Mouse (Mus musculus) stomach, embryonic 15.5 days (tissue): ENCODE results near the gene Olfr524. TPM values are rescaled to one million over a fixed set of nuclear protein-coding genes. Genes with fewer than 3 reads are reported as not detected.

Experiments used
- ATAC-seq: fragments of 200-750 bp; cut with Nextera tagmentation; 2 replicates; pipeline ENCODE4 v1.8.0; 2017; ENCODE audit warnings: low read depth, moderate number of reproducible peaks, moderate TSS enrichment; ENCODE audit not compliant: insufficient read depth, low FRiP score
- H3K27ac ChIP-seq: fragments of 300-500 bp; sonication (generic); 2 replicates; pipeline ENCODE4 v1.5.1; 2015; ENCODE audit warnings: mild to moderate bottlenecking, inconsistent platforms
- H3K27me3 ChIP-seq: fragments of 300-500 bp; sonication (generic); replicated peaks from 2 replicates; pipeline ENCODE4 v1.6.1; 2015; ENCODE audit warnings: inconsistent platforms
- H3K36me3 ChIP-seq: fragments of 300-500 bp; sonication (generic); 2 replicates; pipeline ENCODE4 v1.6.1; 2015; ENCODE audit warnings: inconsistent platforms
- H3K4me1 ChIP-seq: fragments of 300-500 bp; sonication (generic); 2 replicates; pipeline ENCODE4 v1.6.1; 2015; ENCODE audit warnings: inconsistent platforms
- H3K4me2 ChIP-seq: fragments of 300-500 bp; sonication (generic); 2 replicates; pipeline ENCODE4 v1.6.1; 2015; ENCODE audit warnings: mild to moderate bottlenecking, inconsistent platforms
- H3K4me3 ChIP-seq: fragments of 300-500 bp; sonication (generic); replicated peaks from 2 replicates; pipeline ENCODE4 v1.5.1; 2015; ENCODE audit warnings: inconsistent platforms
- H3K9ac ChIP-seq: fragments of 300-500 bp; sonication (generic); 2 replicates; pipeline ENCODE4 v1.6.1; 2015; ENCODE audit warnings: inconsistent platforms
- H3K9me3 ChIP-seq: fragments of 300-500 bp; sonication (generic); 2 replicates; pipeline ENCODE4 v1.6.1; 2016; ENCODE audit warnings: inconsistent platforms
- WGBS: fragments of 180-500 bp; shearing (Covaris S2); methylation state at CpG from one replicate; pipeline ENCODE4 v1.1.7; 2015; 5-methylcytosine and 5-hydroxymethylcytosine counted together
- polyA plus RNA-seq: library from polyadenylated mRNA; unstranded; fragments of >200 nt; fragmentation: Nextera tagmentation; extraction: Ambion mirVana; gene quantifications from 2 replicates; pipeline ENCODE4 v1.2.1, GENCODE M21; 2015

Gene Olfr524
- polyA plus RNA-seq, result not detected in 2 replicates

DNA sequence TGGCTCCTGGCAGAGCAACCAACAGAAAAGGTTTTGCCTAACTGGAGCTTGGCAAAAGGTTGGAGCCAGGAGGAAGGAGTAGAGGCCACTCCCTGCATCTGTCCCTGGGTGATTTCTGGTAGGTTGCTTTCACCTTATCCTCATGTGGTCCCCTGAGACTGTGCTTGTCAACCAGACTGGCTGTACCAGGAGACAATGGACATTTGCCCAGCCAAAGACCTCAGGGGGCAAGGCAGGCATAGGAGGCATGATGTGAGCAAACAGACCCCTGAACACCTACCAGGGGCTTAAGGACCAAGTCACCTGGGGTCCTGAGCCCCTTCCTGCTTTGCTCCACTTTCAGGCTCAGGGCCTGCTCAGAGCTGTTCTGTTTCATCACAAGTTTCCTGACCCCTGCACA, at the start of gene Olfr524:
Gene Olfr524 (minus strand): TSS at position 101 of the 400 bp plus-strand sequence.
- Histone ChIP-seq H3K9ac (no peak within 1 kb of the TSS), H3K27me3 (no peaks in the 10 kb centered on the region), H3K27ac (no peak within 1 kb of the TSS), H3K4me2 (no peak within 1 kb of the TSS), H3K4me1 (no peaks in the 10 kb centered on the region), H3K4me3 (no peak within 1 kb of the TSS), H3K36me3 (no peaks in the 10 kb centered on the region), H3K9me3 (no peaks in the 10 kb centered on the region)
- ATAC-seq, result no peak

DNA sequence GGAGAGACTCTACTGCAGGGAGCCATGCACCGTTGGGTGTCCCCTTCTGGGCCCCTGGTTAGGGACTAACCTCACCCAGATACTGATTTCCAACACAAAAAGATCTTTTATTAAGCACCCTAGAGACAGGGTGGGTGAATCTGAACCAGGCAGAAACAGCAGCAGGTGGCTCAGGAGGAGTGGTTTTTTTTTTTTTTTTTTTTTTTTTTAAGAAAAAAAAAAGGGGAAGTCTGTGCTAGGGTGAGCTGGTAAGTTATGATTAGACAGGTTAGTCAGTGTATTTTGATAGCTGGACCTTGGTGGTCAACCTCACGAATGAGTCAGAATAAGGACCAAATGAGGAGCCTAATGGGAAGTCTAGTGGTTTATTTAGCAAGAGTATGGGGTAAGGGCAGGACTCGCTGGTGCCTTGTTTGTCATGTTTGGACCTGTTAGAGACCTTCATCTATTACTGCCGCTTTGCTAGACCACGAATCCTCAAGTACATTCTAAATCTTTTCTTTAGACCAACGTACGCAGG, 48.1 kb upstream of the Olfr524 start:
- no peak overlapping the region for H3K4me3 ChIP-seq
- no peak overlapping the region for H3K9ac ChIP-seq
- no peak overlapping the region for H3K27ac ChIP-seq
- H3K9me3 ChIP-seq, result no peaks in the 10 kb centered on the region
- no peaks in the 10 kb centered on the region for H3K4me1 ChIP-seq
- no peak for ATAC-seq
- 78% methylated on average over 7 of the region's 7 CpGs for WGBS
- no peaks in the 10 kb centered on the region for H3K27me3 ChIP-seq
- no peak overlapping the region for H3K4me2 ChIP-seq
- no peaks in the 10 kb centered on the region for H3K36me3 ChIP-seq

DNA sequence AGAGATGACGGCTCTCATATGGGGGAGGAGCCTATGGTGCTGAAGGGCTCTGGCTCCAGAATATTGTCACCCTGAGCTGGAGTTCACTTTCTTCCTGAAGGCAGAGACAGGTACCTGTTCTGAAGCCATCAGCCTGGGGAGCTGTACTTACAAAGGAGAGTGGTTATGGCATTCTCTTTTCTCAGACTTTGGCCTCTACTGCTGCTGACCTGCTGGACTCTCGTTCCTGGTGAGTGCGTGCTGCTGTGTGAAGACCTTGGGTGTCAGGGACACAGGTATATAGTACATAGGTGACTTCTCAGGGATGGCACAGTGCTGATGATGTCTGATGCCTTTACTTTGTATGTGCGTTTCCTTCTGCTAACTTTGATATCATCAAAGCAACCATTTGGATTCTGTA, 41.5 kb upstream of the Olfr524 start, which contains the start of gene 5830411N06Rik:
Gene 5830411N06Rik (plus strand): TSS at position 69 of the 400 bp plus-strand sequence.
- Histone ChIP-seq H3K4me2 (no peak within 1 kb of the TSS), H3K27ac (no peak within 1 kb of the TSS), H3K9ac (no peak within 1 kb of the TSS), H3K4me3 (no peak within 1 kb of the TSS), H3K36me3 (no peaks in the 10 kb centered on the region), H3K9me3 (no peaks in the 10 kb centered on the region), H3K27me3 (no peaks in the 10 kb centered on the region), H3K4me1 (no peaks in the 10 kb centered on the region)
- no peak for ATAC-seq
- 78% methylated on average over 4 of the region's 4 CpGs for WGBS

DNA sequence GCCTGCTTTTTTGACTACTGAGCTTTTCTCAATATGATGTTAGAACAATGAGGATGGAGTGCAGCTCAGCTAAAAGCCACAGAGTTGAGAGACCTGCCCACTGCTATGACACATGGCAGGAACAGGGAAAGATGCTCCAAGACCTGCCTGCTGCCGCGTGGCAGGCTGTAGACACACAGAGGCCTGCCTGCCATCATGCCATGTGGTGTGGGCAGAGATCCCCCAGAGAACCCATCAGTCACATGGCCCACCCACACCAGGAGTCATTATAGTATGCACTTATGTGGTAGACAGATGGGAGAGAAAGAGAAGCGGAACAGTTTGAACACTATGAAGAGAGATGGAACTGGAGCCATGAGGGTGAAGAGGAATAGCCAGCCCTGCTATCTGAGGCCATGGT, 27.9 kb upstream of the Olfr524 start:
- WGBS, result 94% methylated on average over 3 of the region's 3 CpGs
- Histone ChIP-seq H3K36me3 (no peaks in the 10 kb centered on the region), H3K4me2 (no peak overlapping the region), H3K4me1 (no peaks in the 10 kb centered on the region), H3K27me3 (no peaks in the 10 kb centered on the region), H3K9me3 (no peaks in the 10 kb centered on the region), H3K9ac (no peak overlapping the region), H3K27ac (no peak overlapping the region), H3K4me3 (no peak overlapping the region)
- ATAC-seq, result no peak

DNA sequence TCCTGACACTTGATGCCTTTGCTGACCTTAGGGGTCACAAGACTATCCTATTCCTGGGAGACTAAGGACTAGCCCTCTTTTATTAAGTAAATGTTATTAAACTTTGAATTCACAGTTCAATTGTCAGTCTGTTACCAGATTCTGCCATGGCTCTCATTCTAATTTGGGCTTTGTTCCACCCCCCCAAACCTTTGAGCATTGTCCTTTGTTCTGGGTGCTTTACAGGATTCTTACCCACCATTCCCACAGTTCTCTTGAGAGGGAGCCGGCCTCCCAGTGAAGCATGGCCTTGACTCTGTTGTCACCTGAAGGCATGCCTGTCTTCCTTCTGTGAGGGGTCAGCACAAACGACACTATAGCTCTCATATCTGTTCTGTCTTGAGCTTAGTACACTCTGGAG, 25.3 kb upstream of the Olfr524 start:
- no peak overlapping the region for H3K4me2 ChIP-seq
- WGBS, result 67% methylated on average over 2 of the region's 2 CpGs
- no peaks in the 10 kb centered on the region for H3K4me1 ChIP-seq
- no peak overlapping the region for H3K4me3 ChIP-seq
- no peak for ATAC-seq
- no peaks in the 10 kb centered on the region for H3K36me3 ChIP-seq
- no peaks in the 10 kb centered on the region for H3K27me3 ChIP-seq
- H3K27ac ChIP-seq, result no peak overlapping the region
- no peaks in the 10 kb centered on the region for H3K9me3 ChIP-seq
- H3K9ac ChIP-seq, result no peak overlapping the region

DNA sequence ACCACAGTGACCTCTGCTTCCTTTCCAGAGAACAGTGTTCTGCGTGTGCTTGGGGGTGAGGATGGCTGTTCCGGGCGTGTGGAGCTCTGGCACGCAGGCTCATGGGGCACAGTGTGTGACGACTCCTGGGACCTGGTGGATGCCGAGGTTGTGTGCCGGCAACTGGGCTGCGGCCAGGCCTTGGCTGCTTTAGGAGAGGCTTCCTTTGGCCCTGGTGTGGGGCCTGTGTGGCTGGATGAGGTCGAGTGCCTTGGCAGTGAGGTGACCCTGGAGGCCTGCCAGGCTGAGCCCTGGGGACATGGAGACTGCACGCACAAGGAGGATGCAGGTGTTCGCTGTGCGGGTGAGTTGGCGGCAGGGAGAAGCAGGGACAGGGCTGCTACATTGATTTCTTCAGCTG, 22.7 kb upstream of the Olfr524 start:
- Histone ChIP-seq H3K4me1 (no peaks in the 10 kb centered on the region), H3K9ac (no peak overlapping the region), H3K36me3 (no peaks in the 10 kb centered on the region), H3K27me3 (no peaks in the 10 kb centered on the region), H3K4me3 (no peak overlapping the region), H3K4me2 (no peak overlapping the region), H3K27ac (no peak overlapping the region), H3K9me3 (no peaks in the 10 kb centered on the region)
- 79% methylated on average over 13 of the region's 13 CpGs for WGBS
- no peak for ATAC-seq

DNA sequence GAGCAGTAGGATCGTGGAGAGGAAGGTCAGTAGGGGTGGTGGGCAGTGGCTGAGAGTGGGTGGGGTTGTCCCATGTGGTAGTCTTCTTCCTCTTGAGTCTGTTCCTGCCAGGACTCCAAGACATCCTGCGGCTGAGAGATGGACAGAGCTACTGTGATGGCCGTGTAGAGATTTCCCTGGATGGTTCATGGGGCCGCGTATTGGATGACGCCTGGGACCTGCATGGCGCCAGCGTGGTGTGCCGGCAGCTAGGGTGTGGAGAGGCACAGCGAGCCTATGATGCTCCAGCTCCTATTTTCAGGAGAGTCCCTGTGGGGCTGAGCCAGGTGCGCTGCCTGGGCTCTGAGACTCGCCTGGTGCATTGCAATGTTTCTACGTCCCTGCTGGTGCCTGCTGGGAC, 18.4 kb upstream of the Olfr524 start:
- Histone ChIP-seq H3K4me1 (no peaks in the 10 kb centered on the region), H3K27ac (no peak overlapping the region), H3K27me3 (no peaks in the 10 kb centered on the region), H3K4me3 (no peak overlapping the region), H3K4me2 (no peak overlapping the region), H3K9ac (no peak overlapping the region), H3K9me3 (no peaks in the 10 kb centered on the region), H3K36me3 (no peaks in the 10 kb centered on the region)
- 76% methylated on average over 13 of the region's 13 CpGs for WGBS
- no peak for ATAC-seq

DNA sequence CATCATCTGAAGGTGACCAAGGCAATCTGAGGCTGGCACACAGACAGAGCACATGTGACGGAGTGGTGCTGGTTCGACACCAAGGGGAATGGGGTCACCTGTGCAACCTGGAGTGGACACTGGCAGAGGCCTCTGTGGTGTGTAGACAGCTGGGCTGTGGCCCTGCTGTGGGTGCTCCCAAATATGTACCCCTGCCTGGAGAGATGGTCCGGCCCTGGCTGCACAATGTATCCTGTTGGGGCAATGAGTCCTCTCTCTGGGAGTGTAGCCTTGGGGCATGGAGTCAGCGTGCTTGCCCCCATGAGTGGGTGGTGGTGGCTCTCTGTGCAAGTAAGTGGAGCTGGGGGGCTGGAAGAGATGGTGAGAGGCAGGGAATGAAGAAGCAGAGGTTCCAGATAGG, 14.6 kb upstream of the Olfr524 start:
- H3K36me3 ChIP-seq, result no peaks in the 10 kb centered on the region
- ATAC-seq, result no peak
- WGBS, result 74% methylated on average over 4 of the region's 4 CpGs
- no peak overlapping the region for H3K4me2 ChIP-seq
- H3K9me3 ChIP-seq, result no peaks in the 10 kb centered on the region
- H3K9ac ChIP-seq, result no peak overlapping the region
- H3K4me1 ChIP-seq, result no peaks in the 10 kb centered on the region
- H3K27me3 ChIP-seq, result no peaks in the 10 kb centered on the region
- H3K27ac ChIP-seq, result no peak overlapping the region
- no peak overlapping the region for H3K4me3 ChIP-seq

DNA sequence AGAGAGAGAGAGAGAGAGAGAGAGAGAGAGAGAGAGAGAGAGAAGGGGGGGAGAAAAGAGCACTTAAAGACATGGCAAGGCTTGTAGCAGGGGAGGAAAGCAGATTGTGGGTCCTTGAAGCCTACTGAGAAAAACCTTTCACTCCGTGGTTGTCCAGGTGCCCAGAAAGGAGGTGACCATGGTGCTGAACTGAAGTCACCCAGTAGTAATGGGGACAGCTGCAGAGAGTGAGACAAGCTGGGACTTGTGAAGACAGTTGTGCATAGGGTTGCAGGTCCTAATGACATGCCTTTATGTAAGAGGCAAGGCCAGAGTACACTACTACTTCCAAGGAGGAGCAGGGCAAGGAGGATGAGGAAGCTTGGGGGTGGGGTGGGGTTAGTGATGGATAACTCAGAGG, 13.5 kb upstream of the Olfr524 start:
- no peak for ATAC-seq
- WGBS, result 16% methylated on average over 1 of the region's 1 CpGs

DNA sequence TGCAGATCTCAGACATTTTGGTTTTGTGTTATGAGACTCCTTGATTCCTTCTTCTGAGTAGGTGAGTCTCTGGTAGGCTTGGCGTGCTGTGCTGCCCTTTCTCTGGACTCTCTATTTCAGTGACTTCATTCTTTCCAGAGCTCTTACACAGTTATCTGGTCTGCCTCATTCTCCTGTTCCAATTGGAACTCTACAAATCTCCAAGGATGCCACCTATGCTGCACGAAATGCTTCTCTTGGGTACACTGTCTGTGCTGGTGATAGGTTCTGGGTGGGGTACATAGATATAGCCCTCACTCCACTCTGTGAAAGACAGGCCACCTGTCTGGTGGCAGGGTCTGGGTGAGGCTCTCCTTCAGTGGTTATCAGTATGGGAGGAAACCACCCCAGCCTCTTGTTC, 12.2 kb upstream of the Olfr524 start, which contains the start of gene Cd163l1:
Gene Cd163l1 (plus strand): TSS at position 301 of the 400 bp plus-strand sequence.
- ATAC-seq, result no peak
- Histone ChIP-seq H3K4me2 (no peak within 1 kb of the TSS), H3K27me3 (no peaks in the 10 kb centered on the region), H3K4me1 (no peaks in the 10 kb centered on the region), H3K36me3 (no peaks in the 10 kb centered on the region), H3K9me3 (no peaks in the 10 kb centered on the region), H3K9ac (no peak within 1 kb of the TSS), H3K27ac (no peak within 1 kb of the TSS), H3K4me3 (no peak within 1 kb of the TSS)
- 88% methylated on average over 2 of the region's 2 CpGs for WGBS

More for the DNA sequence above, 13.5 kb upstream of the Olfr524 start:
- Histone ChIP-seq H3K4me1 (no peaks in the 10 kb centered on the region), H3K4me2 (no peak overlapping the region), H3K36me3 (no peaks in the 10 kb centered on the region), H3K9ac (no peak overlapping the region), H3K27ac (no peak overlapping the region), H3K4me3 (no peak overlapping the region), H3K9me3 (no peaks in the 10 kb centered on the region), H3K27me3 (no peaks in the 10 kb centered on the region)

DNA sequence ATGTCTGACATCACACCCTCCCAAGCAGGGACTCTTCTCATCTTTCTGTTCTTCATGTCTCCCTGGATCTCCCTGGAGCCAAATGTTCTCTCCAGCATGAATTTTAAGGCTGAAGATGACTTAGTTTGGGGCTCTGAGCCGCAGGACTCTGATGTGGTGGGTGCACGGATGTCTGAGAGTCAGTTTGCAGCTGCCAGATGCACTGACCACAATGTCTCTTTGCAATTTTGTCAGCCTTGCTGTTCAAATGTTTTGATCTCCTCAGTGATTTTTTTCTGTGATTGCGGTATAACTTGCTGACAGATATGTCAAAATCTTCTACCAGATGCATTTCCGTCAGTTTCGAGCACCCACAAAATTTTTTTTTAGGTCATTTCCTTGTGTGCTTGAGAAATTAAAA, 8.1 kb upstream of the Olfr524 start:
- H3K4me3 ChIP-seq, result no peak overlapping the region
- H3K36me3 ChIP-seq, result no peaks in the 10 kb centered on the region
- no peaks in the 10 kb centered on the region for H3K9me3 ChIP-seq
- no peaks in the 10 kb centered on the region for H3K4me1 ChIP-seq
- no peak overlapping the region for H3K27ac ChIP-seq
- WGBS, result 77% methylated on average over 5 of the region's 5 CpGs
- no peak overlapping the region for H3K4me2 ChIP-seq
- H3K27me3 ChIP-seq, result no peaks in the 10 kb centered on the region
- H3K9ac ChIP-seq, result no peak overlapping the region
- ATAC-seq, result no peak

DNA sequence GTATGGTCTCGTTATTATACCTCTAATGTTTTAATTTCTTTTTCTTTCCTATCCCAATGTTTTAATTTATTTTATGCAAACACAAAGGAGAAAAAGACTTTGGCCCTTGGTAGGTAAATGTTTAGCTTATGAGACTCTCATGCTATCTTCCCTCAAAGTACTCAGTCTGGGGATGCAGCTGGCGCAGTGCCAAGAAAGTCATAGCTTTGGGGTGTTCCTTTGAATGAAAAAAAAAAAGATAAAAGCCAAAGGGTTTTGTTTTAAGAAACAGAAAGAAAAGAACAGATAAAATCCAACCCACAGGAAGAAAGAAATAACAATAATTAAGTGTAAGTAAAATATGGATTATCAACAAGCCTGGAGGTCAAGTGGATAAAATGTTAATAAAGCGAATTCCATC, 2.9 kb upstream of the Olfr524 start:
- ATAC-seq, result no peak
- WGBS, result 69% methylated on average over 3 of the region's 3 CpGs

DNA sequence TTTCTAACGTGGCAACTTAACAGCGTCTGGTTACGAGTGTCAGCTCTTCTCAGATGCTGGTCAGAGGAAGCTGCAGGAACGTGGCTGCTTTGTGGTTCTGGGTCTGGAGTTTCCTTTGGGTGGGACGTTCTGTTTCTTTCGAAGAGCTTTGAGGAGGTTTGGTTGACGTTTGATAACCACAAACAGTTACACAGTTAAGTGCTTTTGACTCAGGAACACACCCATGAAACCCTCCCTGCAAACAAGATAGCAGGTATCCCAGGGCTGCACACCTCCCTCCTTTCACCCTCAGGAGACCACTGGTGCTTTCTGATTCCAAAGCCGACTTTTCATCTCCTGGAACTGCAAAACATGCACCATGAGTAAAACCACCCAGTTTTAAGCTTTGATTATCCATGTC, 2.4 kb upstream of the Olfr524 start:
- Histone ChIP-seq H3K4me2 (no peak overlapping the region), H3K9me3 (no peaks in the 10 kb centered on the region), H3K9ac (no peak overlapping the region), H3K4me3 (no peak overlapping the region), H3K36me3 (no peaks in the 10 kb centered on the region), H3K27me3 (no peaks in the 10 kb centered on the region), H3K4me1 (no peaks in the 10 kb centered on the region), H3K27ac (no peak overlapping the region)
- 63% methylated on average over 8 of the region's 8 CpGs for WGBS
- 0 out of 2 replicates have a peak, but pooled peaks have one; percentile 31 for ATAC-seq

More for the DNA sequence above, 2.9 kb upstream of the Olfr524 start:
- Histone ChIP-seq H3K27ac (no peak overlapping the region), H3K9me3 (no peaks in the 10 kb centered on the region), H3K36me3 (no peaks in the 10 kb centered on the region), H3K4me3 (no peak overlapping the region), H3K4me1 (no peaks in the 10 kb centered on the region), H3K27me3 (no peaks in the 10 kb centered on the region), H3K4me2 (no peak overlapping the region), H3K9ac (no peak overlapping the region)
